Mouse (Mus musculus) lung, postnatal 0 days (tissue): ENCODE results near the gene Copg1. TPM values are rescaled to one million over a fixed set of nuclear protein-coding genes. Genes with fewer than 3 reads are reported as not detected.
A peak's percentile ranks its signal among the peaks of the same experiment; 100 is the strongest.

Source experiments
- ATAC-seq: fragments of 200-750 bp; cut with Nextera tagmentation; 2 replicates; pipeline ENCODE4 v1.8.0; 2017; ENCODE audit warnings: moderate library complexity
- DNase-seq: peaks from one replicate; pipeline ENCODE4 v3.0.0-alpha.2; 2016; ENCODE audit warnings: low spot score
- H3K27ac ChIP-seq: fragments of 300-500 bp; sonication (generic); 2 replicates; pipeline ENCODE4 v1.5.1; 2014; ENCODE audit warnings: antibody characterized with exemption, mild to moderate bottlenecking, low read length, mixed read lengths
- H3K27me3 ChIP-seq: fragments of 300-500 bp; sonication (generic); replicated peaks from 2 replicates; pipeline ENCODE4 v1.6.1; 2014; ENCODE audit warnings: low read length, mixed read lengths; ENCODE audit not compliant: insufficient read depth
- H3K36me3 ChIP-seq: fragments of 300-500 bp; sonication (generic); 2 replicates; pipeline ENCODE4 v1.6.1; 2014; ENCODE audit warnings: low read length, mixed read lengths; ENCODE audit not compliant: insufficient read depth
- H3K4me1 ChIP-seq: fragments of 300-500 bp; sonication (generic); 2 replicates; pipeline ENCODE4 v1.6.1; 2014; ENCODE audit warnings: antibody characterized with exemption, low read depth, low read length, mixed read lengths; ENCODE audit not compliant: insufficient read depth
- H3K4me2 ChIP-seq: fragments of 300-500 bp; sonication (generic); replicated peaks from 2 replicates; pipeline ENCODE4 v1.6.1; 2014; ENCODE audit warnings: low read depth, mild to moderate bottlenecking, low read length, moderate library complexity, mixed read lengths
- H3K4me3 ChIP-seq: fragments of 300-500 bp; sonication (generic); 2 replicates; pipeline ENCODE4 v1.5.1; 2014; ENCODE audit warnings: low read depth, low read length
- H3K9ac ChIP-seq: fragments of 300-500 bp; sonication (generic); replicated peaks from 2 replicates; pipeline ENCODE4 v1.6.1; 2014; ENCODE audit warnings: low read depth, mild to moderate bottlenecking
- H3K9me3 ChIP-seq: fragments of 300-500 bp; sonication (generic); 2 replicates; pipeline ENCODE4 v1.6.1; 2016; ENCODE audit warnings: low read length, mixed read lengths
- CTCF ChIP-seq: IDR thresholded peaks from 2 replicates; pipeline ENCODE4 v1.5.1; 2016; ENCODE audit warnings: antibody characterized with exemption, mild to moderate bottlenecking
- EP300 ChIP-seq: IDR thresholded peaks from 2 replicates; pipeline ENCODE4 v1.6.1; 2016; ENCODE audit warnings: antibody characterized with exemption, mild to moderate bottlenecking, control low read depth
- WGBS: fragments of 180-500 bp; shearing (Covaris S2); extraction: QIAGEN DNeasy Blood & Tissue Kit; methylation state at CpG from one replicate; pipeline ENCODE4 v1.1.7; 2014; 5-methylcytosine and 5-hydroxymethylcytosine counted together
- polyA plus RNA-seq: library from polyadenylated mRNA; unstranded; fragments of >200 nt; fragmentation: Nextera tagmentation; extraction: Ambion mirVana; gene quantifications from 2 replicates; pipeline ENCODE4 v1.2.1, GENCODE M21; 2015

The Copg1 gene
- polyA plus RNA-seq, 1 experiment from 2014 or later: 72.2 TPM

DNA sequence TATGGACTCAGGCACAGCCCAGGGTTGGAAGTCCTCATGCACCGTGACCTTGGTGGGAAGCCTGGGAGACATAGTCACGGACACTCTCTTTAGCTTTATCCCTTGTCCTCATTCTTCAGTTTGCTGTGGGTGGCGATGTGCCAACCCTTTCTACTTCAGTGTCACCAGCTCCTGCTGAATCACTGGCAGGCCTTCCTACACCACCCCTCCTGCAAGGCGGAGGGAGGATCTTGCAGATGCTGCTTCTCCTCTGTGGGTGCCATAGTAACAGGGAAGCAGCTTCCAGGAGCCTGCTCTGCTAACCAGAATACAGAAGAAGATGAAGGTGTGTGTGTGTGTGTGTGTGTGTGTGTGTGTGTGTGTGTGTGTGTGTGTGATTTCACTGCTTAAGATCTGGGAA lies 4.8 kb upstream of the Copg1 start:
- TF ChIP-seq CTCF (no peak), EP300 (no peak)
- no peaks in the 10 kb centered on the region for H3K36me3 ChIP-seq
- ATAC-seq: no peak
- no peak overlapping the region for H3K27ac ChIP-seq
- no peak overlapping the region for H3K4me3 ChIP-seq
- no peak overlapping the region for H3K4me2 ChIP-seq
- DNase-seq: peak; percentile 16
- no peaks in the 10 kb centered on the region for H3K4me1 ChIP-seq
- H3K9me3 ChIP-seq: no peaks in the 10 kb centered on the region
- 46% methylated on average over 4 of the region's 4 CpGs for WGBS
- H3K9ac ChIP-seq: no peak overlapping the region
- no peaks in the 10 kb centered on the region for H3K27me3 ChIP-seq

DNA sequence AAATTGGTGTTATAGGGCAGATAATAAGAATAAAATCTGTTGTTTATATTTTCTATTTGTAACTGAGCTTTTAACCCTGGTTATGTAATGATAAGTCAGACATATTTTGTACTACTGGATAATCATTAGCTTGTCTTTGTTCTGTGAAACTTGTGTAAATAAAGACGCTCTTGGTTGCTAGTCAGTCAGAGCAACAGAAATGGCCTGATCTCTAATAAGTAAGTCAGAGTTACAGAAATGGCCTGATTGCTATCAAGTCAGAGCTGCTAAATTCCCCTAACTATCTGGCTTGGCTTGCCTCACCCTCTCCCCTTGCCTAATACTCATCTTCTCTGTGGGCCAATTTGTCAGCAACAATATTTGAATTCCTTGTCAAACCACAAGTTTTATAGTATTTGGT lies 893 bp upstream of the Copg1 start:
- ATAC-seq (no peak), DNase-seq (peak; percentile 9)
- Histone ChIP-seq H3K36me3 (peaks cover 19% of the 10 kb centered on the region; the same call in 1 of the 2 replicates), H3K4me2 (no peak overlapping the region), H3K9ac (no peak overlapping the region), H3K4me3 (no peak overlapping the region), H3K27me3 (no peaks in the 10 kb centered on the region), H3K4me1 (peaks cover 6% of the 10 kb centered on the region; the same call in 1 of the 2 replicates), H3K27ac (no peak overlapping the region), H3K9me3 (no peaks in the 10 kb centered on the region)
- WGBS: 31% methylated on average over 1 of the region's 1 CpGs
- TF ChIP-seq EP300 (no peak; the same call in 1 of the 2 replicates), CTCF (no peak)

DNA sequence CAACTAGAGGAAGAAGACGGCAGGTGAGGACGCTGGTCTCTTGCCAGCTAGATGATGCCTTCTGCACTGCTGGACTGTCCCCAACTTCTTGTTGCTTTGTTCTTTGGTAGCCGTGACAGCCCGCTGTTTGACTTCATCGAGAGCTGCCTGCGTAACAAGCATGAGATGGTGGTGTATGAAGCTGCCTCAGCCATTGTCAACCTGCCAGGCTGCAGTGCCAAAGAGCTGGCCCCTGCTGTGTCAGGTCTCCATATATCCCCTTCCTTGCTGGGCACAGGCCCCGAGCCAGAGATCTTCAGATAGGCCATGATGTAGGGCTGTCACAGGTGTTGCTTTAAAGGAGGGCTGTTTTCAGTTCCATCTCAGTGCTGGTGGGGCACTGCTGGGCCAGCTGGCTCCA lies 6.3 kb downstream of the Copg1 start:
- ATAC-seq: no peak
- TF ChIP-seq CTCF: no peak
- no peak for TF ChIP-seq EP300
- H3K9me3 ChIP-seq: no peaks in the 10 kb centered on the region
- peaks cover 57% of the 10 kb centered on the region; the same call in 1 of the 2 replicates for H3K36me3 ChIP-seq
- H3K27me3 ChIP-seq: no peaks in the 10 kb centered on the region
- DNase-seq: no peak
- H3K4me3 ChIP-seq: no peak overlapping the region
- no peak overlapping the region for H3K9ac ChIP-seq
- no peaks in the 10 kb centered on the region; the same call in 1 of the 2 replicates for H3K4me1 ChIP-seq
- H3K4me2 ChIP-seq: no peak overlapping the region
- H3K27ac ChIP-seq: no peak overlapping the region
- 90% methylated on average over 7 of the region's 7 CpGs for WGBS

DNA sequence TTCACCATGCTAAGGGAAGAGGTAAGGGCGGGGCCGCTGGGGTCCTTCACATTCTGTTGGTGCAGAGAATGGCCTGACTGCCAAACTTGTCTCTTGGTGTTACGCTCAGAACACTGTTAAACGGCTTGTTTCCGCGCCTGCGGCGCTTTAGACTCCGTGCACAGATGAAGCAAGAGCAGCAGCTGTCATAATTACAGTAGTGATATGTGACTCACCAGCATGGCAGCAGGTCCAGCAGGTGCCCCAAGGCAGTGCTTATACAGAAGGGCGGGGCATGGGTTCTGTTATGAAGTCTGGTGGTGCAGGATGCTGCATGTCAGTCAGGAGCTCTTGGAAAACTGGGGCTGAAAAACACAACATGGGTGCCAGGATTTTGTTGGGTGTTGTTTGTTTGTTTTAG lies 10.4 kb downstream of the Copg1 start:
- ATAC-seq: no peak
- no peak for TF ChIP-seq EP300
- TF ChIP-seq CTCF: no peak

DNA sequence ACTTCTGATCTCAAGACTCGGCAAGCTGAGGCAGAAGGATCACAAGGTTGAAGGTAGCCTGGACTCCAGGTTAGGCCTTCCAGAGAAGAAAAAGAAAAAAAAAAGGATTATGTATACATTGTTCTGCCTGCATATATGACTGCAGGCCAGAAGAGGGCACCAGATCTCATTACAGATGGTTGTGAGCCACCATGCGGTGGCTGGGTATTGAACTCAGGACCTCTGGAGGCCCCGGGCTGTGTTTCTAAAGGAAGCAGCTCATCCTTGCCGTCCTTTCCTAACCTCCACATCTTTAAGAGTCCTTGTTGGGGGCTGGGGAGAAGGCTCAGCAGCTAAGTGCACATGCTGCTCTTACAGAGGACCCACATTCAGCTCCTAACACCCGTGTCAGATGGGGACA lies 19.0 kb downstream of the Copg1 start:
- DNase-seq (no peak), ATAC-seq (no peak)
- Histone ChIP-seq H3K9me3 (no peaks in the 10 kb centered on the region), H3K4me3 (no peak overlapping the region), H3K27ac (no peak overlapping the region), H3K4me1 (no peaks in the 10 kb centered on the region), H3K36me3 (peaks cover 57% of the 10 kb centered on the region), H3K4me2 (no peak overlapping the region), H3K9ac (no peak overlapping the region), H3K27me3 (no peaks in the 10 kb centered on the region)
- peak; percentile 64 for TF ChIP-seq CTCF
- no peak for TF ChIP-seq EP300
- 63% methylated on average over 5 of the region's 5 CpGs for WGBS

More for the DNA sequence above, 10.4 kb downstream of the Copg1 start:
- Histone ChIP-seq H3K36me3 (peaks cover 52% of the 10 kb centered on the region; the same call in 1 of the 2 replicates), H3K9me3 (no peaks in the 10 kb centered on the region), H3K4me1 (no peaks in the 10 kb centered on the region), H3K4me3 (no peak overlapping the region), H3K27ac (no peak overlapping the region), H3K27me3 (no peaks in the 10 kb centered on the region), H3K4me2 (no peak overlapping the region), H3K9ac (no peak overlapping the region)
- WGBS: 96% methylated on average over 10 of the region's 10 CpGs
- DNase-seq: no peak

DNA sequence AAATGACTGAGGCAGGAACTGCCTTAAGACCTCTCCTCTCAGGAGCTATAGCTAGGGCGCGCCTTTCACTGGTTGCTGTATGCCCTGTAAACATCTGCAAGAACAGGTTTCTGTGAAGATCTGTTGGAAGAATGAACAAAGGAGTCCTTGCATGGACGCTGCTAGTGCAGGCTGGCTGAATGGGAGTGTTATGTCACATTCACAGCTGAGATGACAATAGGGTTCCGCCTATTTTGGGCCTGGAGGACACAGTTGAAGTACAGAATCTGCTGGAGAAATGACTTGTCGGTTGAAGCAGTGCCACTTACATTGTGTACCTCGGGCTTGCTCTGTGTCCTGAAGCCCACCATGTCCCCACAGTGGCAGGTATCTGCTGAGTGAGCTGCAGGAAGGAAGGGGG lies 21.6 kb downstream of the Copg1 start:
- H3K27ac ChIP-seq: no peak overlapping the region
- no peak for DNase-seq
- no peaks in the 10 kb centered on the region for H3K9me3 ChIP-seq
- peaks cover 39% of the 10 kb centered on the region for H3K36me3 ChIP-seq
- 91% methylated on average over 6 of the region's 6 CpGs for WGBS
- no peak overlapping the region for H3K4me3 ChIP-seq
- ATAC-seq: no peak
- H3K4me1 ChIP-seq: no peaks in the 10 kb centered on the region
- no peak overlapping the region for H3K9ac ChIP-seq
- no peak overlapping the region for H3K4me2 ChIP-seq
- no peaks in the 10 kb centered on the region for H3K27me3 ChIP-seq
- TF ChIP-seq EP300: no peak
- TF ChIP-seq CTCF: no peak

DNA sequence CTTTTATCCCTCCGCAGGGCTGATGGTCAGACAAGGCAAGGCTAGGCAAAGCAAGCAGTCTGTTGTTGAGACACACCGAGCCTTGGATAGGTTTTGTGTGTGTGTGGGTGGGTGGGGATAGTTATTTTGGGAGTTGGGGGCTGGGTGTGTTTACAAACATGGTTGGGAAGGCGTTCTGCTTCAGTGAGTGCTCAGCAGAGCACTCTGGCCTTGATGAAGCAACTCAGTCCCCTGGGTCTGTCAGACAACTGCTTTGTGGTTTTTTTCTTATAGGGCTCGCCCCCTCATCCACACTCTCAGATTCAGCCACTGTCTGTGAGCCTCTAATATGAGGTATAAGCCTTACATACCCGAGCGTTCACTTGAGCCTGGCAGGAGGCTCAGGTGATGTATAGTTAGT lies 23.9 kb downstream of the Copg1 start:
- Histone ChIP-seq H3K36me3 (peaks cover 35% of the 10 kb centered on the region), H3K4me3 (no peak overlapping the region), H3K4me1 (0 out of 2 replicates have a peak, but pooled peaks cover 9% of the 10 kb centered on the region), H3K27me3 (no peaks in the 10 kb centered on the region), H3K4me2 (no peak overlapping the region), H3K9me3 (no peaks in the 10 kb centered on the region), H3K9ac (no peak overlapping the region), H3K27ac (no peak overlapping the region)
- WGBS: 83% methylated on average over 6 of the region's 6 CpGs
- ATAC-seq (no peak), DNase-seq (no peak)
- TF ChIP-seq CTCF (no peak), EP300 (no peak)
